Mouse (Mus musculus) lung, postnatal 0 days (tissue): ENCODE measurements around the gene Slc25a5.

Source experiments
- CTCF ChIP-seq: IDR thresholded peaks from 2 replicates; pipeline ENCODE4 v1.5.1; 2016; ENCODE audit warnings: antibody characterized with exemption, mild to moderate bottlenecking
- EP300 ChIP-seq: IDR thresholded peaks from 2 replicates; pipeline ENCODE4 v1.6.1; 2016; ENCODE audit warnings: antibody characterized with exemption, mild to moderate bottlenecking, control low read depth

- TF ChIP-seq EP300 (peak; percentile 82), CTCF (no peak)
Measured at GRCm38 (mm10) chrX:36839391-36839790, 43.9 kb downstream of the Slc25a5 start.
